Mouse (Mus musculus) heart, adult 2 months (tissue): ENCODE results near the gene Zfp65. TPM values are rescaled to one million over a fixed set of nuclear protein-coding genes. Genes with fewer than 3 reads are reported as not detected.
"Not testable (repeated sequence)": the region's sequence is repeated elsewhere in the genome, so short reads cannot be mapped to it uniquely, and the experiment has no call there.

Source experiments
- DNase-seq, 2 experiments: peaks; one replicate each; pipeline ENCODE4 v3.0.0; 2021
- H3K27ac ChIP-seq: fragments of 200-600 bp; 2 replicates; pipeline ENCODE4 v1.8.1; 2022
- H3K27me3 ChIP-seq: fragments of 200-500 bp; 2 replicates; pipeline ENCODE4 v1.6.1; 2012; ENCODE audit warnings: mild to moderate bottlenecking, low read length, inconsistent platforms, mixed read lengths; ENCODE audit not compliant: control insufficient read depth, insufficient read depth
- H3K36me3 ChIP-seq: fragments of 200-500 bp; 2 replicates; pipeline ENCODE4 v1.6.1; 2012; ENCODE audit warnings: low read length, inconsistent platforms; ENCODE audit not compliant: control insufficient read depth, insufficient read depth
- H3K4me1 ChIP-seq: fragments of 200-500 bp; 2 replicates; pipeline ENCODE4 v1.6.1; 2011; ENCODE audit warnings: low read length; ENCODE audit not compliant: control insufficient read depth, insufficient read depth
- H3K4me3 ChIP-seq: fragments of 200-600 bp; 2 replicates; pipeline ENCODE4 v1.8.1; 2022
- H3K79me2 ChIP-seq: fragments of 200-500 bp; replicated peaks from 2 replicates; pipeline ENCODE4 v1.6.1; 2012; ENCODE audit warnings: mild to moderate bottlenecking, inconsistent platforms, low read length, moderate library complexity, mixed read lengths; ENCODE audit not compliant: control insufficient read depth, insufficient read depth
- H3K9ac ChIP-seq: fragments of 200-500 bp; 2 replicates; pipeline ENCODE4 v1.6.1; 2012; ENCODE audit warnings: low read depth, mild to moderate bottlenecking, control low read depth, inconsistent platforms, low read length, mixed read lengths
- CTCF ChIP-seq: fragments of 200-600 bp; IDR thresholded peaks from 2 replicates; pipeline ENCODE4 v1.8.1; 2022; ENCODE audit warnings: antibody characterized with exemption, mild to moderate bottlenecking, moderate library complexity
- EP300 ChIP-seq: fragments of 200-500 bp; IDR thresholded peaks from 2 replicates; pipeline ENCODE4 v1.6.1; 2011; ENCODE audit warnings: low read depth, low read length, control low read depth; ENCODE audit not compliant: insufficient read depth
- POLR2A ChIP-seq: fragments of 200-500 bp; IDR thresholded peaks from 2 replicates; pipeline ENCODE4 v1.6.1; 2011; ENCODE audit warnings: mild to moderate bottlenecking, low read depth, low read length, control low read depth; ENCODE audit not compliant: insufficient read depth
- WGBS: fragments of 180-500 bp; shearing (Covaris S2); methylation state at CpG from one replicate; pipeline ENCODE4 v1.1.7; 2018; 5-methylcytosine and 5-hydroxymethylcytosine counted together
- intact Hi-C: fragments of 180-260 bp; cut with DNase I; formaldehyde crosslinking; loops from one replicate; pipeline ENCODE4 v1.15.1; 2025
- polyA plus RNA-seq: library from polyadenylated mRNA; depleted of rRNA; stranded (reverse); fragments of >200 nt; gene quantifications from 2 replicates; pipeline ENCODE4 v1.2.3, GENCODE M21; 2012; rRNA removed
- total RNA-seq, 2 experiments: library from RNA; stranded (reverse); gene quantifications; 2 replicates each; pipeline ENCODE4 v1.2.3; 2021

The Zfp65 gene
- total and polyA plus RNA-seq, 3 experiments: 0.59 to 6.4 (median 5.2) TPM

GRCm38 (mm10) chr13:67723848-67724479, 5.0 kb downstream of the Zfp65 start:
- TF ChIP-seq POLR2A (peak; percentile 56; the same call in 1 of the 2 replicates), CTCF (no peak)
- H3K27me3 ChIP-seq: no peaks in the 10 kb centered on the region
- no peaks in the 10 kb centered on the region for H3K36me3 ChIP-seq
- intact Hi-C loops: loop anchor here (1.0 to 10.0 kb wide), 8 partner anchors 33 to 792 kb away; partner anchors contain the start of genes Gm49345, Zfp457, Zfp729a and Zfp729b
- peak; percentile 90 for DNase-seq
- WGBS: under 1% methylated on average over 17 of the region's 17 CpGs
- peak overlapping the region; percentile 83 for H3K4me3 ChIP-seq
- H3K4me1 ChIP-seq: no peaks in the 10 kb centered on the region; the same call in 1 of the 2 replicates
- peaks cover 3% of the 10 kb centered on the region; the same call in 1 of the 2 replicates for H3K79me2 ChIP-seq
- peak overlapping the region; percentile 77 for H3K9ac ChIP-seq
- H3K27ac ChIP-seq: peak overlapping the region; percentile 65

GRCm38 (mm10) chr13:67686971-67687370, 42.0 kb downstream of the Zfp65 start, which contains the start of gene Zfp738:
Gene Zfp738, minus strand, starts transcription at chr13:67687071.
- Histone ChIP-seq H3K27ac (no peak within 1 kb of the TSS), H3K9ac (no peak within 1 kb of the TSS), H3K4me3 (no peak within 1 kb of the TSS), H3K36me3 (no peaks in the 10 kb centered on the region), H3K4me1 (no peaks in the 10 kb centered on the region), H3K79me2 (no peaks in the 10 kb centered on the region), H3K27me3 (no peaks in the 10 kb centered on the region)
- TF ChIP-seq CTCF (no peak), EP300 (no peak), POLR2A (no peak)
- WGBS: 75% methylated on average over 4 of the region's 4 CpGs
- DNase-seq: no peak
- intact Hi-C loops: no loop called here

DNA sequence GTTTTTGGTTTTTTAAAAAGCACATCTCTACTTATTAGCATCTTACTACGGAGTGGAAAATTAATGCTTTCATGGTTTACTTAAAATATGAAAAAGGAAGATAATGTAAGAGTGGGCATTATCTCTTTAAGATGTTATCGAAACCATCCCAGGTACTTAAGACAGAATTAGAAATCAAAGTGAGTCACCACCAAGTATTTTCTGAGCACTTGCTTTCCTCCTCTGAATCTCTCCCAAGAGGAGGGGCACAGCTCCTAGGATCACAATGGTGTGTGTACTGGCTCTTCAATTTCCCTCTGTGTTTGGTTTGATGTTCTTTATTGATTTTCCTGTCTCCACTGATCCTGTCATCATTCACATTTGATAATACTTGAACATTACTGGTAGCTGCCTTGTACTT, 45.1 kb downstream of the Zfp65 start:
- not testable (repeated sequence) for H3K27me3 ChIP-seq, H3K4me1 ChIP-seq, DNase-seq, H3K36me3 ChIP-seq, H3K79me2 ChIP-seq, H3K9ac ChIP-seq
- peak overlapping the region; percentile 80 for H3K27ac ChIP-seq
- intact Hi-C loops: loop anchor here (1.0 to 2.0 kb wide), 4 partner anchors 40 to 161 kb away; partner anchors contain the start of genes Zfp273 and Zfp729b
- H3K4me3 ChIP-seq: peak overlapping the region; percentile 73
- 47% methylated on average over 2 of the region's 2 CpGs for WGBS

- H3K27me3 ChIP-seq, H3K4me1 ChIP-seq, H3K36me3 ChIP-seq, H3K79me2 ChIP-seq: not testable (repeated sequence)
- peak overlapping the region; percentile 62 for H3K9ac ChIP-seq
- WGBS: 11% methylated on average over 16 of the region's 16 CpGs
- DNase-seq: peak; percentile 89
- H3K27ac ChIP-seq: peak overlapping the region; percentile 80
- intact Hi-C loops: loop anchor here (1.0 to 2.0 kb wide), 4 partner anchors 41 to 162 kb away; partner anchors contain the start of genes Zfp273 and Zfp729b
- TF ChIP-seq EP300 (0 out of 2 replicates have a peak, but pooled peaks have one; percentile 56), POLR2A (peak; percentile 68; the same call in 1 of the 2 replicates)
- peak overlapping the region; percentile 73 for H3K4me3 ChIP-seq
These were observed 45.8 kb downstream of the Zfp65 start for GRCm38 (mm10) chr13:67682959-67683735.

GRCm38 (mm10) chr13:67674902-67675301, 54.1 kb downstream of the Zfp65 start:
- Histone ChIP-seq H3K4me1 (no peaks in the 10 kb centered on the region), H3K27me3 (no peaks in the 10 kb centered on the region), H3K36me3 (no peaks in the 10 kb centered on the region), H3K9ac (no peak overlapping the region), H3K27ac (no peak overlapping the region), H3K79me2 (no peaks in the 10 kb centered on the region), H3K4me3 (no peak overlapping the region)
- no peak for DNase-seq
- intact Hi-C loops: no loop called here
- TF ChIP-seq CTCF: no peak
- WGBS: 83% methylated on average over 2 of the region's 2 CpGs

Other genes with a start within 250 kb of the Zfp65 start
- gene Zfp874b, start 244.9 kb downstream of the Zfp65 start, total RNA-seq: 10 to 100 TPM; 16.7 to 17.4 TPM
- gene Zfp874b, start 244.9 kb downstream of the Zfp65 start, polyA plus RNA-seq: 2.5 and 7.9 TPM in 2 replicates
- gene Zfp58, start 228.6 kb downstream of the Zfp65 start, total RNA-seq: 1 to 10 TPM; 3.7 to 4.4 TPM
- gene Zfp58, start 228.6 kb downstream of the Zfp65 start, polyA plus RNA-seq: 0.80 and 1.8 TPM in 2 replicates
- not detected for gene Gm26965, start 203.0 kb downstream of the Zfp65 start, total RNA-seq
- not detected in 2 replicates for gene Gm26965, start 203.0 kb downstream of the Zfp65 start, polyA plus RNA-seq
- 1 to 10 TPM; 8.4 to 8.6 TPM for gene Zfp87, start 203.0 kb downstream of the Zfp65 start, total RNA-seq
- 9.2 and 18.7 TPM in 2 replicates for gene Zfp87, start 203.0 kb downstream of the Zfp65 start, polyA plus RNA-seq
- gene Zfp748, start 175.3 kb downstream of the Zfp65 start, total RNA-seq: 1 to 10 TPM; 3.0 to 3.6 TPM
- gene Zfp748, start 175.3 kb downstream of the Zfp65 start, polyA plus RNA-seq: 1.6 TPM in 2 replicates
- gene Zfp729b, start 119.5 kb downstream of the Zfp65 start, total RNA-seq: 1 to 10 TPM; 3.5 to 3.9 TPM
- gene Zfp729b, start 119.5 kb downstream of the Zfp65 start, polyA plus RNA-seq: 0.49 and 0.91 TPM in 2 replicates
- gene Gm49345, start 91.4 kb downstream of the Zfp65 start, total RNA-seq: 1 to 10 TPM in 1 of 2 experiments, under 1 TPM in 1; 0.50 to 1.4 TPM
- gene Gm49345, start 91.4 kb downstream of the Zfp65 start, polyA plus RNA-seq: 0.32 TPM in 1 of 2 replicates, not detected in the other
- 1 to 10 TPM; 2.9 to 4.1 TPM for gene Zfp729a, start 91.4 kb downstream of the Zfp65 start, total RNA-seq
- gene Zfp729a, start 91.4 kb downstream of the Zfp65 start, polyA plus RNA-seq: 0.39 and 2.0 TPM in 2 replicates
- gene Zfp738, start 42.1 kb downstream of the Zfp65 start, total RNA-seq: 1 to 10 TPM; 3.5 to 4.0 TPM
- 1.7 and 4.0 TPM in 2 replicates for gene Zfp738, start 42.1 kb downstream of the Zfp65 start, polyA plus RNA-seq
- gene Zfp85, start 26.1 kb upstream of the Zfp65 start, total RNA-seq: 1 to 10 TPM; 1.7 to 3.0 TPM
- 0.66 and 1.4 TPM in 2 replicates for gene Zfp85, start 26.1 kb upstream of the Zfp65 start, polyA plus RNA-seq
- 1 to 10 TPM in 1 of 2 experiments, under 1 TPM in 1; 0.84 to 1.1 TPM for gene Zfp493, start 50.5 kb upstream of the Zfp65 start, total RNA-seq
- 0.43 and 0.67 TPM in 2 replicates for gene Zfp493, start 50.5 kb upstream of the Zfp65 start, polyA plus RNA-seq
- gene Zfp273, start 84.6 kb upstream of the Zfp65 start, total RNA-seq: 1 to 10 TPM; 1.5 to 1.6 TPM
- gene Zfp273, start 84.6 kb upstream of the Zfp65 start, polyA plus RNA-seq: 0.37 and 1.4 TPM in 2 replicates
- gene Gm10037, start 101.9 kb upstream of the Zfp65 start, total RNA-seq: 1 to 10 TPM in 1 of 2 experiments, under 1 TPM in 1; 0.73 to 1.2 TPM
- gene Gm10037, start 101.9 kb upstream of the Zfp65 start, polyA plus RNA-seq: 0.94 TPM in 1 of 2 replicates, not detected in the other
- not detected for gene BC048507, start 134.2 kb upstream of the Zfp65 start, total RNA-seq
- gene BC048507, start 134.2 kb upstream of the Zfp65 start, polyA plus RNA-seq: not detected in 2 replicates